Mouse (Mus musculus): ENCODE data around the gene Chst12. TPM values are rescaled to one million over a fixed set of nuclear protein-coding genes. Genes with fewer than 3 reads are reported as not detected.
"Not testable (repeated sequence)": the region's sequence is repeated elsewhere in the genome, so short reads cannot be mapped to it uniquely, and the experiment has no call there.

Chst12 gene
- polyA plus RNA-seq, 1 experiment from 2014 or later, result 33.2 TPM

DNA sequence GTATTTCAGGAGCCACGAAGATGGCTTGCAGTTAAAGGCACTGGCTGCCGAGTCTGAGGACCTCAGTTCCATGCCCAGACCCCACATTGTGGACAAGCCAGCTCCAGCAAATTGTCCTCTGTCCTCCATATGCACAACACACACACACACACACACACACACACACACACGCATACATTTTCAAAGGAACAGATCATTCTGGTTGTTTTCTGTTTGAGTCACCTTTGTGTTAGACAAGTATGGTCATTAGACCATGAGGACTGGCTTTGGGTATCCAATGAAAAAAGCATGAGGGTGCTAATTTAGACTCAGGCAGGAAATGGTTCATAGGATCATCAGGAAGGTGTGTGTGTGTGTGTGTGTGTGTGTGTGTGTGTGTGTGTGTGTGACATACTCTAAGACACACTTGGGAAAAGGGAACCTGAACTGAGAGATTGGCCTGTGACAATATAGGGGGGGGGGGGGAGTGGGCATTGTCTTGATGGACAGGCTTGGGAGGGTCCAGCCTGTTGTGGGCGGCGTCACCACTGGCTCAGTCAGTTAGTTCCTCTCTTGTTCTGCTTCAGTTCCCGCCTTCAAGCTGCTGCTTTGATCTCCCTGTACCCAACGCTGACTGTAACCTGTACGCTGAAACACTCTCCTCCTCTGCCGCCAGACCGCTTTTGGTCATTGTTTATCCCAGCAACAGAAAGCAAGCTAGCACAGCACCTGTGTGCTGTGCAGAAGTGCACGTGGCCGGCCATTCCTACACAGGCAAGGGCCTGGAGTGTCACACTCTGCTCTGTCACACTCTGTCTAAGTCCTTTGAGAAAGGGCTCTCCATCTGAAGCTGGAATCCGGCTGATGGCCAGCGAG lies 3.1 kb upstream of the Chst12 start:
- no peak for TF ChIP-seq CTCF (IDR thresholded peaks at IDR 0.05)
- H3K27me3 ChIP-seq, result no peaks in the 10 kb centered on the region
- ATAC-seq (no peak), DNase-seq (ENCODE audit: low read depth, low spot score) (no peak)
- POLR2A ChIA-PET, result interaction anchor here (0.7 to 1.0 kb wide), 3 partner anchors 15 to 170 kb away, joined by 3 to 7 read pairs (median 3); no protein-coding TSS in a partner anchor
- in situ Hi-C loops (cut with MboI; ENCODE audit: low pct_unique_long_range_greater_than_20kb), result loop anchor here (5.0 kb wide), 1 partner anchor 175 kb away; no protein-coding TSS in a partner anchor
- CTCF ChIA-PET, result interaction anchor here (0.8 kb wide), 1 partner anchor 12 kb away, joined by 3 read pairs; no protein-coding TSS in a partner anchor

DNA sequence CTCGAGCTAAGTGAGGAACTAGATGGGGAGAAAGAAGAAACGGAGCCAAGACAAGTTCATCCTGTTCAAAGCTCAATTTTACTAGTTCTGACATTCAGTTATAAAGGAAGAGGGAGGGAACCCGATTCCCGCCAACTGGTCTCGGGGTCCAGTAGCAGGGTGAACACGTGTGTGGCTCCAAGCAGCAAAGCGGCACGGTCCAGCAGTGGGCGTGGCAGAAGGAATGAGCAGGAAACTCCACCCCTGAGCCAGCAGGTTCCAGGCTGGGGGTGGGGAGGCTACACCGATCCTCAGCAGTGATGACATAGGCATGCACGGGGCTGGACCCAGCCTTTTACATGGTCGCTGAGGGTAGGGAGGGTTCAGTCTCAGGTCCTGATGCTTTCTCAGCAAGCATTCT lies 2.4 kb upstream of the Chst12 start:
- ATAC-seq; H3K27me3 ChIP-seq; DNase-seq (ENCODE audit: low read depth, low spot score); CTCF ChIA-PET: not testable (repeated sequence)
- POLR2A ChIA-PET, result interaction anchor here (1.0 kb wide), 1 partner anchor 18 kb away, joined by 3 read pairs; no protein-coding TSS in a partner anchor
- in situ Hi-C loops (cut with MboI; ENCODE audit: low pct_unique_long_range_greater_than_20kb), result loop anchor here (5.0 kb wide), 1 partner anchor 176 kb away; no protein-coding TSS in a partner anchor

DNA sequence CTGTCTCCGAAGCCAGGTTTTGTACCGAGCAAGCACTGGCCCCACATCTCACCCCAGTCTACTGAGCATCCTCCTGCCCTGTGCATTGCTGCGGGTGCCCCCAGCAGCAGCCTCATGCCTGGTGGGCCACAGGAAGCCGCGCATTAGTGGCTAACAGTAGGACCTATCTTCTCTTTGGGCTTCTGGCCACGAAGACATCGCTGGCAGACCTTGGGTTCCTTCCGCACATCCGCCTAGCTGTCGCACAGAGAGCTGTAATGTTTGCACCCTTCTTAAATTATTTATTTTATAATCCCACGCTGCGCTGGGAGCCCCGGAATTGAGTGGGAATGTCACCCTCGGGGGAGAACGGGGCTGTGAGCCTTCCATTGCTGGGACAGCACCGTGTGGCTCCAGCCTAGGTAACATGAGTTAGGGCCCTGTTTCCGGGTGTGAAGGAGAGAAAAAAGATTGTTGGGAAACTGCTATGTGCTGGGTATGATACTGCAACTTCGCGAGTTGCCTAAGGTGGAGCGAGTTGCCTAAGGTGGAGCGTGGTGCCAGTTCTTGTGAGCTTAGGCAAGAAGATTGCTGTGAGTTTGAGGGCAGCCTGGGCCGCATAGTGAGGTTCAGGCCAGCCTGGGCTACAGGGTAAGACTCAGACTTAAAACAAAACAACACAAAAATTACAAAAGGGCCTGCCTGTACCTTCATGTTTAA lies 895 bp downstream of the Chst12 start:
- DNase-seq (ENCODE audit: low read depth, low spot score) (no peak), ATAC-seq (no peak)
- no peak for TF ChIP-seq CTCF (IDR thresholded peaks at IDR 0.05)
- in situ Hi-C loops (cut with MboI; ENCODE audit: low pct_unique_long_range_greater_than_20kb), result no loop called here
- no peaks in the 10 kb centered on the region for H3K27me3 ChIP-seq
- ChIA-PET CTCF (interaction anchor here (1.3 kb wide), 1 partner anchor 31 kb away, joined by 3 read pairs; no protein-coding TSS in a partner anchor), POLR2A (interaction anchor here (0.6 to 1.7 kb wide), 4 partner anchors 8 to 113 kb away, joined by 3 to 4 read pairs (median 4); no protein-coding TSS in a partner anchor)

DNA sequence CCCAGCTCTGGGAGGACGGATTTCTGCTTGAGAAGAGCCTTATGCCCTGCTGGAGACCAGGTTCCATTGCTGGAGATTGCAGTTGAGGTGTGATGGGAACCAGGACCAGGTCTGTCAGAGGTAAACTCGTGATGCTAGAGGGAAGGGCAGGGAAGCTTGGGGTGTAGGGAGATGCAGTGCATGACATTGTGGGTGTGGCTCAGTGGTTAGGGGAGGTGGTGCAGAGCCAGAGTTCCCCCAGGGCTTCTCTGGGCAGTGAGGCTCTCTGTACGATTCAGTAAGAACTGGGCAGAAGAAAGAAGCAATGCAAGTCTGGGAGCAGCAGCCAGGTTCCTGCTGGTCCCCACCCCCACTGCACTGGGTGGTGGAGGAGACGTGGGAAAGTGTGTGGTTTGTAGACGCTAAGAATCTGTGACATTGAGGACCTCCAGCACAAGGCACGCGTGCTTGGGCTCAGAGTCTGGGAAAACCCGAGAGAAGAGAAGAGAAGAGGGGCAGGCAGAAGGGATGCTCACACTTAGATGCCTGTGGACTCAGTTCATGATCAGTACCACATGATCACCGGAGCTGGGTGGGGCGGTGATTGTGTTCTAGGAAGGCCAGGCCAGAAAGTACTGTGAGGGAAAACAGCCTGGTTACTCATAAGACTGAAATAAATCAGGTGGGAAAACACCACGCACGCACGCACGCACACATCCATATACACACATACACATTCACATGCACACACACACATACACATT lies 2.3 kb downstream of the Chst12 start:
- TF ChIP-seq CTCF (IDR thresholded peaks at IDR 0.05), result no peak
- no peak for ATAC-seq
- in situ Hi-C loops (cut with MboI; ENCODE audit: low pct_unique_long_range_greater_than_20kb), result no loop called here

DNA sequence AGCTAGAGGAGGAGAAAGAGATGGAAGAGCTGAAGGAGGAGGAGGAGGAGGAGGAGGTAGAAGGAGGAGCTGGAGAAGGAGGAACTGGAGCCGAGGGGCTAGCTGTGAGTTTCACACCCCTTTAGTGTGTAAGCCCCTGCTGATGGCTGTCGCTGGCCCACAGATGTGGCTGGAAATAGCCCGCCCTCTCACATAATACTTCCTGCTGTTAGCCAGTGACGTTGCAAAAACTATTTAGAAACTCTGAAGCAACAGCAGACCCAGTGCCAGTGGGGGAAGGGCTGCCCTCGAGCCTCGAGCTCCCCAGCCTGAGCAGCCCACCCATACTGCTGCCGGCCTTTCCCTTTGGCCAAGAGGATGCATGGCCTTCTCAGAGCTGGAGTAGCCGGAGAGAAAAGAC lies 3.3 kb downstream of the Chst12 start:
- in situ Hi-C loops (cut with MboI; ENCODE audit: low pct_unique_long_range_greater_than_20kb), result no loop called here
- no peak for TF ChIP-seq CTCF (IDR thresholded peaks at IDR 0.05)
- CTCF ChIA-PET, result interaction anchor here (2.5 kb wide), 1 partner anchor 28 kb away, joined by 6 read pairs; no protein-coding TSS in a partner anchor
- DNase-seq (ENCODE audit: low read depth, low spot score) (no peak), ATAC-seq (no peak)
- H3K27me3 ChIP-seq, result no peaks in the 10 kb centered on the region
- POLR2A ChIA-PET, result no interaction called here

More for the DNA sequence above, 2.3 kb downstream of the Chst12 start:
- DNase-seq (ENCODE audit: low read depth, low spot score), result no peak
- H3K27me3 ChIP-seq, result no peaks in the 10 kb centered on the region
- POLR2A ChIA-PET, result no interaction called here
- CTCF ChIA-PET, result interaction anchor here (1.3 to 2.5 kb wide), 2 partner anchors 29 to 36 kb away, joined by 3 to 6 read pairs; no protein-coding TSS in a partner anchor

DNA sequence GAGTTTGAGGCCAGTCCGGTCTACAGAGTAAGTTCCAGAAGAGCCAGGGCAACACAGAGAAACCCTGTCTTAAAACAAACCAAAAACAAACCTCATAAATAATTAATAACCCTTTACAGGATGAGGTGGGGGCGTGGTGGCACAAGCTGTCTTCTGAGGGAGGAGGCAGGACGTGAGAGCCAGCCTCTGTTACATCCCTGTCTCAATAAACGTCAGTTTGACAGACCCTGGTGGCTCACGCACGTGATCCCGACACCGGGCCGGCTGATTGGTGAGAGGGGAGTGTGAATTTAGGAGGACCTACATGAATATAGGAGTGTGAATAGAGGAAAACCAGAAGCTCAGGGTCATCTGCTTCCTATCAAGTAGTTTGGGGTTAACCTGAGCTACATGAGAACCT lies 3.9 kb downstream of the Chst12 start:
- DNase-seq (ENCODE audit: low read depth, low spot score) (no peak), ATAC-seq (no peak)
- TF ChIP-seq CTCF (IDR thresholded peaks at IDR 0.05), result no peak
- ChIA-PET CTCF (interaction anchor here (2.5 kb wide), 1 partner anchor 27 kb away, joined by 6 read pairs; no protein-coding TSS in a partner anchor), POLR2A (interaction anchor here (1.1 kb wide), 1 partner anchor 12 kb away, joined by 3 read pairs; no protein-coding TSS in a partner anchor)
- no peaks in the 10 kb centered on the region for H3K27me3 ChIP-seq
- in situ Hi-C loops (cut with MboI; ENCODE audit: low pct_unique_long_range_greater_than_20kb), result no loop called here

DNA sequence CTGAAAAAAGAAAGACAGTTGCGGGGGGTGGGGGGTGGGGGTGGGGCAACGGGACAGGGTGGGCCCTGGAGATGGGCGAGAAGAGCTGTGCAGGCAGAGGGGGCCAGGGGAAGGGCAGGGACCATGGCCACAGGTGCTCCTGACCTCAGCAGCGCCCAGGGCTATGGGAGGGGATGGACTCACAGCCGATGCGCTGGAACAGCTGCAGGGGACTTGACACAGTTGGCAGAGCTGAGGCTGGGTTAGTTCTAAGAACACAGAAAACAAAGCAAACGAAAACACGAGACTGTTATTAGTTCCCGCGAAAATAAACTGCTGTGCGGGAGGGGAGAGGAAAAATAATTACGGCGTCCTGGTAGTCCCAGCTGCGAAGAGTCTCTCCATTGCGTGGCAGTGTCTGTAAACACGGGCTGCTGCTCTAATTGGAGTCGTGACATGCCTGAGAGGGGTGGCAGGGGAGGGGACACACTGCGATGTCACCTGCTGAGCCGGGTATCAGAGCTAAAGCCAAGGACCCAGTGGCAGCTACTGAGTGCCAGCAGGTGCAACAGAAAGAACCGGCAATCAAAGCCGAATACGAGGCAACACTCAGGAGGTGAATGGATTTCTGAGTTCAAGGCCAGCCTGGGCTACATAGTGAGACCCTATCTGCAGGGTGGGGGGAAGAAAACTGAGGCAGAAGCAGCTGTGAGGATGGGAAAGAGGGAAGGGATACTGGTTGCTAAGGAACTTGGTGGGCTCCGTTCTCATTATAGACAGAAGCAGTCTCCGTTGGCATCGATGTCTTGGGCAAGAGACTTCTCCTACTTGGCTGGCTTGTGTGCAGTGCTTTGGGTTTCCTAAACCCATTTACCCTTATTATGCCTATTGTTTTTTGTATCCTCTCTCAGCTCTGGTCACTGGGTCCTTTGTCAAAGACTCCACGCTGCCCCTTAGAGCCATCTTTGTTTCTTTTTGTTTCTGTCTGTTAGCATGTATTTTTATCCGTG lies 5.0 kb downstream of the Chst12 start:
- DNase-seq (ENCODE audit: low read depth, low spot score) (no peak), ATAC-seq (no peak)
- no peaks in the 10 kb centered on the region for H3K27me3 ChIP-seq
- TF ChIP-seq CTCF (IDR thresholded peaks at IDR 0.05), result no peak
- ChIA-PET CTCF (no interaction called here), POLR2A (interaction anchor here (1.1 kb wide), 1 partner anchor 11 kb away, joined by 3 read pairs; no protein-coding TSS in a partner anchor)
- in situ Hi-C loops (cut with MboI; ENCODE audit: low pct_unique_long_range_greater_than_20kb), result no loop called here

DNA sequence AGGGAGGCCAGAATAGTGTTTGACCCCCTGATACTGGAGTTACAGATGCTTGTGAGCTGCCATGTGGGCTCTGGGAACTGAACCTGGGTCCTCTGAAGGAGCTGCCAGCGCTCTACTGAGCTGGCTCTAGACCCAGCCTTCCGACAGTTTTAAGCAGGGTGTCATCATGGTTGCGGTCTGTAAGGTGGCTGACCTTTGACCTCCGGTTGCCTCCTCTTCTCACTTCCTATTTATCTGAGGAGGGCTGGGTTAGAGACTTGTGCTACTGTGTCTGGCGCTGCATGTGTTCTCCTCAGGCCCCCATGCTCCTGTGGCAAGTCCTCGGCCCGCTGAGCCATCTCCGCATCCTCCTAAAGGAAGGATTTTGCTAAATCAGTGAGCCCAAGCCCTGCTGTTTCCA lies 8.6 kb downstream of the Chst12 start:
- in situ Hi-C loops (cut with MboI; ENCODE audit: low pct_unique_long_range_greater_than_20kb), result no loop called here
- ChIA-PET CTCF (interaction anchor here (1.0 to 2.1 kb wide), 2 partner anchors 12 to 22 kb away, joined by 3 to 8 read pairs; no protein-coding TSS in a partner anchor), POLR2A (no interaction called here)
- no peaks in the 10 kb centered on the region for H3K27me3 ChIP-seq
- DNase-seq (ENCODE audit: low read depth, low spot score) (no peak), ATAC-seq (no peak)
- TF ChIP-seq CTCF (IDR thresholded peaks at IDR 0.05), result no peak
